Mouse (Mus musculus) MEL (cell line): ENCODE results near the gene Apba1. TPM values are rescaled to one million over a fixed set of nuclear protein-coding genes. Genes with fewer than 3 reads are reported as not detected.

Source experiments
- DNase-seq: peaks from one replicate; pipeline ENCODE4 v3.0.0; 2011; ENCODE audit warnings: low read depth, low spot score
- H3K27ac ChIP-seq: 2 replicates; pipeline ENCODE4 v1.5.1; 2012; ENCODE audit warnings: low read depth, mild to moderate bottlenecking, control low read depth, low read length, moderate library complexity; ENCODE audit not compliant: control insufficient read depth
- H3K27me3 ChIP-seq, 2 experiments: fragments of 150-350 bp in 1 of 2; sonication (generic) in 1 of 2; 2 replicates each; pipeline ENCODE4 v1.6.1; 2012; ENCODE audit warnings: low read length in 2 of 2, mild to moderate bottlenecking in 2 of 2, improper control_type of control experiment in 1 of 2, moderate library complexity in 1 of 2; ENCODE audit not compliant: insufficient read depth in 2 of 2, control insufficient read depth in 1 of 2
- H3K36me3 ChIP-seq, 2 experiments: 2 replicates each; pipeline ENCODE4 v1.6.1; 2012 to 2014; ENCODE audit warnings: low read length in 2 of 2, improper control_type of control experiment in 1 of 2, inconsistent platforms in 1 of 2, mild to moderate bottlenecking in 1 of 2; ENCODE audit not compliant: insufficient read depth in 2 of 2, control insufficient read depth in 1 of 2
- H3K4me1 ChIP-seq, 2 experiments: fragments of 150-350 bp in 1 of 2; sonication (generic) in 1 of 2; 2 replicates each; pipeline ENCODE4 v1.6.1; 2012; ENCODE audit warnings: low read length in 2 of 2, improper control_type of control experiment in 1 of 2, mild to moderate bottlenecking in 1 of 2; ENCODE audit not compliant: insufficient read depth in 2 of 2, control insufficient read depth in 1 of 2
- H3K4me3 ChIP-seq, 2 experiments: fragments of 150-350 bp in 1 of 2; sonication (generic) in 1 of 2; 2 replicates each; pipeline ENCODE4 v1.5.1; 2012; ENCODE audit warnings: low read depth in 2 of 2, low read length in 2 of 2, mild to moderate bottlenecking in 2 of 2, moderate library complexity in 2 of 2, control low read depth in 1 of 2, improper control_type of control experiment in 1 of 2; ENCODE audit not compliant: control insufficient read depth in 1 of 2, insufficient read depth in 1 of 2
- H3K79me2 ChIP-seq: 2 replicates; pipeline ENCODE4 v1.6.1; 2012; ENCODE audit warnings: mild to moderate bottlenecking, low read length, moderate library complexity; ENCODE audit not compliant: control insufficient read depth, poor library complexity, insufficient read depth
- H3K9ac ChIP-seq: 2 replicates; pipeline ENCODE4 v1.6.1; 2012; ENCODE audit warnings: low read depth, mild to moderate bottlenecking, control low read depth, low read length, moderate library complexity; ENCODE audit not compliant: control insufficient read depth, poor library complexity, severe bottlenecking
- H3K9me3 ChIP-seq: fragments of 150-350 bp; sonication (generic); replicated peaks from 2 replicates; pipeline ENCODE4 v1.6.1; 2012; ENCODE audit warnings: mild to moderate bottlenecking, low read length, improper control_type of control experiment, moderate library complexity; ENCODE audit not compliant: insufficient read depth
- CHD2 ChIP-seq: IDR thresholded peaks from 2 replicates; pipeline ENCODE4 v1.6.1; 2011; ENCODE audit warnings: low read length, improper control_type of control experiment
- CTCF ChIP-seq, 3 experiments: IDR thresholded peaks in 2 of 3; conservative IDR thresholded peaks in 1 of 3; 2 replicates each; pipeline ENCODE4 v1.5.1; 2011 to 2012; ENCODE audit warnings: low read length in 3 of 3, low read depth in 2 of 3, mild to moderate bottlenecking in 2 of 3, improper control_type of control experiment in 1 of 3, inconsistent platforms in 1 of 3, mixed read lengths in 1 of 3, moderate library complexity in 1 of 3; ENCODE audit not compliant: control insufficient read depth in 1 of 3, insufficient read depth in 1 of 3, poor library complexity in 1 of 3, severe bottlenecking in 1 of 3
- ELF1 ChIP-seq: IDR thresholded peaks from 2 replicates; pipeline ENCODE4 v1.6.1; 2014; ENCODE audit warnings: low read depth, mild to moderate bottlenecking, inconsistent platforms, low read length, improper control_type of control experiment, moderate library complexity
- EP300 ChIP-seq, 2 experiments: IDR thresholded peaks; 2 replicates each; pipeline ENCODE4 v1.6.1; 2011; ENCODE audit warnings: improper control_type of control experiment in 2 of 2, low read length in 2 of 2, low read depth in 1 of 2, mild to moderate bottlenecking in 1 of 2
- ETS1 ChIP-seq: IDR thresholded peaks from 2 replicates; pipeline ENCODE4 v1.6.1; 2012; ENCODE audit warnings: low read depth, mild to moderate bottlenecking, inconsistent platforms, low read length, improper control_type of control experiment, moderate library complexity
- GABPA ChIP-seq: IDR thresholded peaks from 2 replicates; pipeline ENCODE4 v1.6.1; 2012; ENCODE audit warnings: low read depth, mild to moderate bottlenecking, inconsistent platforms, low read length, improper control_type of control experiment, moderate library complexity
- GATA1 ChIP-seq: IDR thresholded peaks from 2 replicates; pipeline ENCODE4 v1.6.1; 2011; ENCODE audit warnings: low read depth, low read length, improper control_type of control experiment
- MAFK ChIP-seq: IDR thresholded peaks from 2 replicates; pipeline ENCODE4 v1.6.1; 2011; ENCODE audit warnings: low read depth, mild to moderate bottlenecking, low read length, improper control_type of control experiment, borderline replicate concordance
- MAX ChIP-seq: IDR thresholded peaks from 2 replicates; pipeline ENCODE4 v1.6.1; 2011; ENCODE audit warnings: low read length, improper control_type of control experiment
- MAZ ChIP-seq: IDR thresholded peaks from 2 replicates; pipeline ENCODE4 v1.6.1; 2012; ENCODE audit warnings: low read depth, mild to moderate bottlenecking, inconsistent platforms, low read length, improper control_type of control experiment
- MXI1 ChIP-seq: IDR thresholded peaks from 2 replicates; pipeline ENCODE4 v1.6.1; 2011; ENCODE audit warnings: mild to moderate bottlenecking, low read depth, low read length, improper control_type of control experiment
- MYB ChIP-seq: IDR thresholded peaks from 2 replicates; pipeline ENCODE4 v1.6.1; 2011; ENCODE audit warnings: mild to moderate bottlenecking, low read depth, low read length, improper control_type of control experiment
- POLR2A ChIP-seq, 2 experiments: IDR thresholded peaks; 2 replicates each; pipeline ENCODE4 v1.6.1; 2011 to 2012; ENCODE audit warnings: low read length in 2 of 2, mild to moderate bottlenecking in 2 of 2, control low read depth in 1 of 2, improper control_type of control experiment in 1 of 2, low read depth in 1 of 2, moderate library complexity in 1 of 2; ENCODE audit not compliant: control insufficient read depth in 1 of 2, insufficient read depth in 1 of 2, poor library complexity in 1 of 2
- POLR2AphosphoS2 ChIP-seq: IDR thresholded peaks from 2 replicates; pipeline ENCODE4 v1.6.1; 2011; ENCODE audit warnings: low read length, improper control_type of control experiment
- POLR2AphosphoS5 ChIP-seq: IDR thresholded peaks from 2 replicates; pipeline ENCODE4 v1.6.1; 2012; ENCODE audit warnings: low read depth, borderline replicate concordance, mild to moderate bottlenecking, inconsistent platforms, low read length, moderate library complexity, mixed read lengths
- RAD21 ChIP-seq: IDR thresholded peaks from 2 replicates; pipeline ENCODE4 v1.6.1; 2011; ENCODE audit warnings: mild to moderate bottlenecking, low read depth, low read length, improper control_type of control experiment
- RCOR1 ChIP-seq: IDR thresholded peaks from 2 replicates; pipeline ENCODE4 v1.6.1; 2012; ENCODE audit warnings: low read depth, mild to moderate bottlenecking, inconsistent platforms, low read length, improper control_type of control experiment
- SMC3 ChIP-seq: IDR thresholded peaks from 2 replicates; pipeline ENCODE4 v1.6.1; 2011; ENCODE audit warnings: low read depth, low read length, improper control_type of control experiment
- UBTF ChIP-seq: IDR thresholded peaks from 2 replicates; pipeline ENCODE4 v1.6.1; 2012; ENCODE audit warnings: low read depth, mild to moderate bottlenecking, inconsistent platforms, low read length, improper control_type of control experiment, moderate library complexity, borderline replicate concordance; ENCODE audit not compliant: insufficient read depth
- USF2 ChIP-seq, 2 experiments: IDR thresholded peaks; 2 replicates each; pipeline ENCODE4 v1.6.1; 2011 to 2012; ENCODE audit warnings: improper control_type of control experiment in 2 of 2, low read length in 2 of 2, borderline replicate concordance in 1 of 2, inconsistent platforms in 1 of 2, low read depth in 1 of 2, mild to moderate bottlenecking in 1 of 2; ENCODE audit not compliant: insufficient read depth in 1 of 2
- ZC3H11A ChIP-seq: IDR thresholded peaks from 2 replicates; pipeline ENCODE4 v1.6.1; 2012; ENCODE audit warnings: low read depth, mild to moderate bottlenecking, inconsistent platforms, low read length, improper control_type of control experiment
- ZKSCAN1 ChIP-seq: IDR thresholded peaks from 2 replicates; pipeline ENCODE4 v1.6.1; 2012; ENCODE audit warnings: low read depth, mild to moderate bottlenecking, inconsistent platforms, low read length, improper control_type of control experiment, moderate library complexity
- ZMIZ1 ChIP-seq: IDR thresholded peaks from 2 replicates; pipeline ENCODE4 v1.6.1; 2012; ENCODE audit warnings: low read depth, mild to moderate bottlenecking, inconsistent platforms, low read length, improper control_type of control experiment, moderate library complexity
- ZNF384 ChIP-seq: IDR thresholded peaks from 2 replicates; pipeline ENCODE4 v1.6.1; 2012; ENCODE audit warnings: low read depth, mild to moderate bottlenecking, inconsistent platforms, low read length, improper control_type of control experiment
- polyA plus RNA-seq, 2 experiments: library from polyadenylated mRNA; stranded (reverse) in 1 of 2; unstranded in 1 of 2; fragments of >175 nt in 1 of 2; fragments of >200 nt in 1 of 2; gene quantifications; 2 replicates each; pipeline versions ENCODE4 v1.2.1 to v1.2.4; 2012; ENCODE audit warnings: low replicate concordance in 2 of 2, low read depth in 1 of 2; ENCODE audit not compliant: insufficient read length in 2 of 2, insufficient read depth in 1 of 2, missing spikeins in 1 of 2
- total RNA-seq: library from RNA; depleted of rRNA; stranded (reverse); fragments of 300-350 nt; gene quantifications from 2 replicates; pipeline ENCODE4 v1.2.3, GENCODE M21; 2012

Apba1 gene
- total and polyA plus RNA-seq, 3 experiments, result under 0.01 to 0.03 TPM; not detected in 1

DNA sequence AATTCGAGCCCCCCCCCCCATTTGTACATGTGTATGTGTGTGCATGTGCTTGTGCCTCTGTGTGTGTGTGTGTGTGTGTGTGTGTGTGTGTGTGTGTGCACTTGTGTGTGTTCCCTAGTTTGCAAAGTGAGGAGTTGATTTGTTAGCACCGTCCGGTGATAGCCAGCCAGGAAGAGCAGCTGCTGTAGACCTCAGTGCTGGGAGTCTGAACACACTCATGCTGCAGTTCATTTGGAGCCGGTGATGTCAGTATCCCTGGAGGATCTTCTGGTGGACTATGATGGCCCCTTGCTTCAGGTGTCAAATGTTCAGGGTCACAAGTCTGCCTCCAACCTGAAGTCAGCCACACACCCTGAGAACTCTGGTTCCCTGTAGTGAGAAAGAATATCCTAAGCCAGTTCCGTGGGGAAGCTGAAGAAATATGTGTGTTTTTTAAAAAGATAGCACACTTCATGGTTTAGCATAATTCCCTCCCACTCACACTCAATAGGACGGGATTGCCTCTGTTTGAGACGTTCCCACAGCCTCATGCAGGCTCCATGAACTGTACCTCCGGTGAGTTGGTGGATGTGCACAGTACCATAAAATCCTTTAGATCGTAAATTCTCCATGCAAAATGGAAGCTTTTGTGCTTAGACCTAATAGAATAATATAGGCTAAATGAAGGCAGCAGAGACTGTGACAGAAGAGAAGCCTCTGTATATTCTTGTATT, 29.9 kb downstream of the Apba1 start:
- TF ChIP-seq MXI1 (no peak), SMC3 (no peak), ZMIZ1 (no peak), ZC3H11A (no peak), EP300 (IDR thresholded peaks at IDR 0.05; ENCODE audit: low read depth in 1 of 2, low read length in 2 of 2) (no peak), ZKSCAN1 (no peak), USF2 (IDR thresholded peaks at IDR 0.05; ENCODE audit: borderline replicate concordance in 1 of 2, insufficient read depth in 1 of 2, low read depth in 1 of 2, low read length in 2 of 2) (no peak), UBTF (no peak), RCOR1 (no peak), ETS1 (no peak), MAFK (no peak), MYB (no peak), GABPA (no peak), GATA1 (no peak), CHD2 (no peak), ZNF384 (no peak)

DNA sequence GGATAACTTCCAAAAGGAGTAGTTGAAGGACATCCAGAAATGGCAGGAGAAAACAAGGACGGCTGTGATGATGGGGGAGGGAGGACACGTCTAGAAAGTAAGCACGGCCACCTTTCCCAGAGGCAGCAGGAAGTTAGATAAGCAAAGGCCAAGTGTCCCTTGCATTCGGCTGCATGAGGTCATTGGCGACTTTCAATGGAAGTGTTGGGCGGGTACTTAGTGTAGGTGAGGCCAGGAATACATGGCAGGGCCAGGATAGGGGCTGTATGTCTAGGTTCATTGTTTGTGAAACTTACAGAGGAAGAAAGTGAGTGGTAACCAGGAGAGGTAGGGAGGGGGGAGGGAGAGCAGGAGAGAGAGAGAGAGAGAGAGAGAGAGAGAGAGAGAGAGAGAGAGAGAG, 33.0 kb downstream of the Apba1 start:
- Histone ChIP-seq H3K9ac (no peak overlapping the region), H3K27ac (no peak overlapping the region), H3K27me3 (no peaks in the 10 kb centered on the region; a peak in 1 of 4 replicates), H3K36me3 (no peaks in the 10 kb centered on the region), H3K4me3 (no peak overlapping the region), H3K9me3 (no peaks in the 10 kb centered on the region), H3K79me2 (no peaks in the 10 kb centered on the region), H3K4me1 (no peaks in the 10 kb centered on the region)
- TF ChIP-seq MXI1 (no peak), ETS1 (no peak), RAD21 (no peak), CTCF (IDR thresholded peaks at IDR 0.05 in 2 of 3, conservative IDR thresholded peaks at IDR 0.05 in 1 of 3; ENCODE audit: control insufficient read depth in 1 of 3, insufficient read depth in 1 of 3, low read depth in 2 of 3, low read length in 3 of 3, poor library complexity in 1 of 3, severe bottlenecking in 1 of 3) (no peak), MAZ (no peak), ELF1 (no peak), ZMIZ1 (no peak), MYB (no peak), CHD2 (no peak), MAX (no peak), USF2 (IDR thresholded peaks at IDR 0.05; ENCODE audit: borderline replicate concordance in 1 of 2, insufficient read depth in 1 of 2, low read depth in 1 of 2, low read length in 2 of 2) (no peak), POLR2A (IDR thresholded peaks at IDR 0.05; ENCODE audit: control insufficient read depth in 1 of 2, insufficient read depth in 1 of 2, low read depth in 1 of 2, low read length in 2 of 2, poor library complexity in 1 of 2) (no peak), POLR2AphosphoS5 (no peak), POLR2AphosphoS2 (no peak)
- no peak for DNase-seq

More for the DNA sequence above, 29.9 kb downstream of the Apba1 start:
- no peaks in the 10 kb centered on the region; a peak in 1 of 4 replicates for H3K27me3 ChIP-seq
- no peaks in the 10 kb centered on the region for H3K36me3 ChIP-seq
- H3K4me3 ChIP-seq, result no peak overlapping the region
- no peaks in the 10 kb centered on the region for H3K79me2 ChIP-seq
- no peaks in the 10 kb centered on the region for H3K9me3 ChIP-seq
- H3K4me1 ChIP-seq, result no peaks in the 10 kb centered on the region
- H3K9ac ChIP-seq, result no peak overlapping the region
- H3K27ac ChIP-seq, result no peak overlapping the region
- DNase-seq, result no peak
